Mouse (Mus musculus): ENCODE results near the gene Zfp938. TPM values are rescaled to one million over a fixed set of nuclear protein-coding genes. Genes with fewer than 3 reads are reported as not detected.

Zfp938 gene
- 1 to 10 TPM; 7.0 to 8.0 TPM for total RNA-seq (2021)
- long read RNA-seq, experiment 1, partial matches to known transcripts: 3 of 6 reads
- long read RNA-seq, experiment 1, other reads (novel, unspliced or antisense): 0 of 6 reads
- long read RNA-seq, experiment 2, partial matches to known transcripts: 4 of 8 reads
- long read RNA-seq, experiment 2, other reads (novel, unspliced or antisense): 0 of 8 reads

DNA sequence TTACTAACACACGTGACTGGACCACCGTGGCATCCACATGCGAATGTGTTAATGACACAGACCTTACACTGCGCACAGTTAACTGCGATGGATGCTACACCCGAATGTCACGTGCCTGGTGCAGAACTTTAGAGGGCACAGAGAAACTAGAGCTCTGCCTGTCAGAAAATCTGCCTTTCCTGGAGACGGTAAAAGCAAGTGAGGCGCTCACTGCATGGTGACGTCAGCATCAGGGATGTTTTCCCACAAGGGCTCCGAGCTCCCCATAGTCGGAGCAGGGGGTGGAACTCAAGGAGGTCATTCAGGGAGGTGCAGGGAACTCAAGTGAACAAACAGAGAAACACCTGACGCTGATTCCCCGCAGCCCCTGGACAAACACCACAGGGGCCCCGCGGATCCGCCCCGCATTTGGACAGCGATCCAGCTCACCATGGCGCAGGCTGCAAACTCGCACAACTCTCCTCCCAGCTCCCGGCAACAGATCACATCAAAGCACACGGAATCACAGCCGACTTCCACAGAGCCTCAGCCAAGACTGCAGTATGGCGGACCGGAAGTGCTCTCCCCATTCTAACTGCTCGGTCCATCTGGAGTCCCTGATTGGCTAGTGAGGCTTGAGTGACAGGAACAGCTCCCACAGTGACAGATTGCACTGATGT, at the start of gene Zfp938:
TSS of gene Zfp938 (minus strand) at position 539 of the 659 bp plus-strand sequence.
- DNase-seq: peak; percentile 65

DNA sequence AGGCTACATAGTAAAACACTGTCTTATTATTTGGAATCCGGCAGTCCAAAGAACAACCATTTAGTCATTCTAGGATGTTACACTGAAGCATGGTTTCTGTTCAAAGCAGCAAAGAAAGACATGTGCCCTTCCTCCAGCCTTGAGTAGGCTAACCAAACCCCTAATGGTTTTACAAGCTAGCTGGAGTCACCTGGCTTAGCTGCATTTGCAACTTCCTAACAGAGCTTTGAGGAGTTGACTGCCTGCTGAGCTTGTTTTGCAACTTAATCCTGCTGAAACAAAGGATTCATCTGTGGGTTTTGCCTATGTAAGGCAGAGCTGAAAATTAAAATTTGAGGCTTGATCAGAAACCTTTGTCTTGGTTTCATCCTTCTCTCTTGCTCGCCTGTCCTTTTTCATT, 16.3 kb upstream of the Zfp938 start:
- DNase-seq: no peak

DNA sequence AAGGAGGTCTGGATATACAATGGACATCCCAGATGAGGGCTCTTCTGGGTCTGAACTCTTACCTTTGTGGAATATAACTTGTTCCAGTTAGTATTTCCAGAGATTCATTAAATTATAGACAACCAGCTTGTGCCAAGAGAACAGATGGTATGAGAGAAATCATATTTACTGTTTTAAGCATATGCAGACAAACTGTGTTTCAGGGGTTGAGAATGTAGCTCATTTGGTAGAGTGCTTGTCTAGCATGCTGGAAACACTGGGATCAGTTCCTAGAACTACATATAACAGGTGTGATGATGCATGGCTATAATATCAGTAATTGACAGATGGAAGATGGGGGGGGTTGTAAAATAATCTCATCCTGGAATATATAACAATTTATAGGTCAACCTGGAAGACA, 3.9 kb upstream of the Zfp938 start:
- no peak for DNase-seq

DNA sequence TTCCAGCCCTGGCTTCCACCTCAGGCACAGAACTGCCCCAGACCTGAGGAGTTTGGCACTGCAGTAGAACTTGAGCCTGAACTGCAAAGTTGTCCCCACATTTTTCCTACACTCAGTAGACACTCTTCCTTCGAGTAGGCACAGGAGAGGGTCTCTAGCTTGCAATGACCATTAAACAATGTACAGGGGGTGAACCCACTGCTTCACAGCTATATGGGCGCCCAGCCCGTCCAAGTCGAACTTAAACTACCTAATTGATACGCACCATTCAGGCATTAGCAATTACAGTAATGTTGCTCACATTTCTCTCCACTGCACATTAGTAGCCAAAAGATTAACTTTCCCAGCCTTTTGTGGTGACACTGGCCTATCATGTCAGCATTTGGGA, 315 bp upstream of the Zfp938 start:
- no peak for DNase-seq

DNA sequence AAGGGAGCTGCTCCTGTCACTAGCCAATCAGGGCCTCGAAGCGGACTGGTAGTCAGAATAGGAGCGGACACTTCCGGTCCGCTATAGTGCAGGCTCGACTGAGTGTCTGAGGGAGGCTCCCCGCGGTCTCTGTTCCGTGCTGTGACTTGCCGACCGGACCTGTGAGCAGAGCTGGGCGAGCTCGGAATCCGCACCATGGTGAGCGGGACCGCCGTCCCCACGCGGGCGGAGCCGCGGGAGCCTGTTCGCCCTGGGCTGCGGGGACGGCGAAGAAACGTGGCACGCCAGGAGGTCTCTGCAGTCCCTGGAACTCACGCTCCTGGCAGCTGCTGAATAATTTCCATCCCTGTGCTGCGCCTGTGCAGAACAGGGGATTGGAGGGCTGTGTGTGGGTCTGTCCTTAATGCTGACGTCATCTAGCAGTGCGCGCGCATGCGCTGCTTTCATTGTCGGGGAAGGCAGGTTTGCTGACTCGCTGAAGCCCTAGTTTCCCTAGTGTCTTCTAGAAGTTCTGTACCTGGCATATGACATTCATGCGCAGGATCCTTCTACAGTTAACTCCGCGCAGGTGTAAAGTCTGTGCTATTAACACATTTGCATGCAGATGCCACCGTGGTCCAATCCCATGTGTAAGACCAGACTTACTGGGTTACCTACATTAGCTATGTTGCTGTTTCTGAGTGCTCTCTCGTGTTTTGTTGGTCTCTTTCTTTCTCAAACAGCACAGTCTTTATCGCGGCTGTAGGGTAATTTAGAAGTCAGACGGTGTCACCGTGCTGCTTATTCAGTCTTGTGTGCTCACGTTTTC, 62.6 kb downstream of the Zfp938 start:
- DNase-seq: peak; percentile 72

Other genes starting within 250 kb of the Zfp938 start
- 1 to 10 TPM; 4.3 to 6.0 TPM for gene Zfp873, start 193.2 kb downstream of the Zfp938 start, total RNA-seq (2021)
- gene BC024063, start 157.9 kb downstream of the Zfp938 start, total RNA-seq (2021): 1 to 10 TPM; 2.3 to 3.3 TPM
- gene AU041133, start 113.3 kb downstream of the Zfp938 start, total RNA-seq (2021): 1 to 10 TPM; 2.2 to 3.0 TPM
- gene 4932415D10Rik, start 75.3 kb upstream of the Zfp938 start, total RNA-seq (2021): not detected
- 1 to 10 TPM; 2.3 to 2.5 TPM for gene Gm4924, start 113.0 kb upstream of the Zfp938 start, total RNA-seq (2021)